Mouse (Mus musculus) MEL-GATA-1-ER (cell line): ENCODE data around the gene Dimt1.
A peak's percentile ranks its signal among the peaks of the same experiment; 100 is the strongest.
"Not testable (repeated sequence)": the region's sequence is repeated elsewhere in the genome, so short reads cannot be mapped to it uniquely, and the experiment has no call there.

Experiments
- DNase-seq: peaks from one replicate; pipeline ENCODE4 v3.0.0-alpha.2; 2012; ENCODE audit warnings: low read depth; ENCODE audit errors: extremely low read depth

Dimt1 gene

DNA sequence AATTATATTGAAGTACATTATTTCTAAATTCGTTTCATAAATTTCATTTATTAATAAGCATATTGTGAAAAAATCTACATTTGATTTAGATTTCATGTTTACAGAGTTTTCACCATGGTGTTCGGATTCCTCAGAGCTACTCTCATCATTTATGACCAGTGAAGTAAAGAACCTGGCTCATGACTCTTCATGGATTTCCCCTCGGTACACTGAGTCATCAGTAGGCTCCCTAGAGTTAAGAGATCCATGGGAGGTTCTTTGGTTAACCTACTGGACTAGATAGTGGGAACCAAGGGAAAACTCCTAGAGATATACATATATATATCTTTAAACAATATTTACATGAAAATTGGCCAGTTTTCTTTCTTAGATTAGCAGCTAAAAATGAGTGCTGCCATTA is 13.6 kb downstream of the Dimt1 start:
- no peak for DNase-seq

DNA sequence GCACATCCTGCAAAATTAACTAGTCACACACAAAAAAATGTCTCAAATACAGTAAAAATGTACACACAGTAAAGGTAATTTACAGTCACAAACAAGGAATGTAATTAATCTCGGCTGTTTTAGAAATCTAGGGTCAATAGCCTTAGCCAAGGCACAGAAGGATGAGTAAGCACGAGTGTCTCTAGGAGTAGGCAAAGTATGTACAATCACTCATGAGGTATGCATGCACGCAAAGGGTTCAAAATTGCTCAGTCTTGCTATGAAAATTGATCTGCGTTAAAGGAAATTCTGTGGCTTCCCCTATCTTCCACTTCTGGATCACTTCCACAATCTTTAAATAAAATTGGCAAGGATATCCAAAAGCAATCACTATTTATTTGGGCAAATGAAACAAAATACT is 14.6 kb downstream of the Dimt1 start:
- no peak for DNase-seq

DNA sequence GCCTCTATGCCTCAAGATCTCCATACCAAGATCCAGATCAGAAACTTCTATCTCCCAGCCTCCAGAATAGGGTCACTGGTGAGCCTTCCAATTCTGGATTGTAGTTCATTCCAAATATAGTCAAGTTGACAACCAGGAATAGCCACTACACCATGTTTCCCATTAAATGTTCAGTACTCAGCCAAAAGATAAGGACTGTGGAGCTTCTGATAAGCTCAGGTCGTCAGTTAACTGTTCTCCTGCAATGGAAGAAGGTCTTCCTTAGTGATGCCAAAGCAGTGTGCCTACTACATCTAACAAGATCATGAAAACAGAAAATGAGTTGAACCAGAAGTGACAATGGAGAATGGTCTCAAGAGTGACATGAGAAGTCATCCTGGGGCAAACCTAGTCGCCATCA is 50.0 kb downstream of the Dimt1 start:
- no peak for DNase-seq

DNA sequence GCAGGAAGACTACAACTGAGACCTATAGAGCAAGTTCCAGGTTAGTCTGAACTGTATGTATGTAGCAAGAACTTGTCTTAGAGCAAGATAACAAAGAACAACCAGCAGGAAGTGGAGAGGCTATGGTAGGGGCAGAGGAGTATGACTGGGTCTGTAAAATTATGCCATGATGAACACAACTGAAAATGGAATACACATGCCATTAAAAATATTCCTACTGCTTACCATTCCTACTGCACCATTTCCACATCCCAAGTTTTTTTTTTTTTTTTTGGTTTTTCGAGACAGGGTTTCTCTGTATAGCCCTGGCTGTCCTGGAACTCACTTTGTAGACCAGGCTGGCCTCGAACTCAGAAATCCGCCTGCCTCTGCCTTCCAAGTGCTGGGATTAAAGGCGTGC is 50.6 kb downstream of the Dimt1 start:
- not testable (repeated sequence) for DNase-seq

DNA sequence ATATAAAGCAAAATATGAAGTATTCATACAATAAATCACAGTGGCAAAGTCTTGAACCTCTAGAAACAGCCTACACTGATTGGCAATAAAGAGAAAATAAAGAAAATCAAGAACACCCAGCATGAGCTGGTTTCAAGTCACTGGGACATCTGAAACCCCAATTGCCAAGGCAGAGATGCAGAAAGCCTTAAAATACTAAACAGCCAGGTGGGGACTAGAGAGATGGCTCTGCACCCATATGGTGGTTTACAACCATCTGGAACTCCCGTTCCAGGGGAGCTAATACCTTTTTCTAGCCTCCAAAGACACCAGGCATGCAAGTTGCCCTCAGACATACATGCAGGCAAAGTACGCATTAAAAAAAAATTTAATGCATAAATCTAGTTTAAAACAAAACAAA is 51.1 kb downstream of the Dimt1 start:
- DNase-seq: no peak

DNA sequence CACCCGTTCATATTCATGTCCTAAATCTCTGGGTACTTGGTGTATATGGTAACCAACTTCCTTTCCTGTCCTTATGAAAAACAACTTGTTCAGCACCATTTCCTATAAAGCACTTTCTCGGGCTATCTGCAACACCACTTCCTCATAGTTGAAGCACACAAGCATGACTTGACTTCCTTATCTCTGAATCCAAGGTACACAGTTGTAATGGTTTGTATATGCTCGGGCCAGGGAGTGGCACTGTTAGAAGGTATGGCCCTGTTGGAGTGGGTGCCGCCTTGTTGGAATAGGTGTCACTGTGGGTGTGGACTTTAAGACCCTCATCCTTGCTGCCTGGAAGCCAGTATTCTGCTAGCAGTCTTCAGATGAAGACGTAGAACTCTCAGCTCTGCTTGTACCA is 51.7 kb downstream of the Dimt1 start:
- peak; percentile 93 for DNase-seq

DNA sequence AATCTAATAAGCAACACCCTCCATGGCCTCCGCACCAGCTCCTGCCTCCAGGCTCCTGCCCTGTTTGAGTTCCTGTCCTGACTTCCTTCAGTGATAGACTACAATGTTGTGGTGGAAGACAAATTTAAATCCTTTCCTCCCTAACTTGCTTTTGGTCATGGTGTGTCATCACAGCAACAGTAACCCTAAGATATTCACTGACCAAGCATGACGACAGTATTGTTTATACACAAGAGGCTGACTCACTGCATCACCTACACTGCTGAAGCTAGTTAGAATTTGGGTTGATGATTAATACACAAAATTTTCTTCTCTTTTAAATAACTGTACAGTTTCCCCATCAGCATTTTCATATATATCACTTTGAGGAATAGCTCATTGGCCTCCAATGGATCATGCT is 56.3 kb downstream of the Dimt1 start:
- DNase-seq: no peak

DNA sequence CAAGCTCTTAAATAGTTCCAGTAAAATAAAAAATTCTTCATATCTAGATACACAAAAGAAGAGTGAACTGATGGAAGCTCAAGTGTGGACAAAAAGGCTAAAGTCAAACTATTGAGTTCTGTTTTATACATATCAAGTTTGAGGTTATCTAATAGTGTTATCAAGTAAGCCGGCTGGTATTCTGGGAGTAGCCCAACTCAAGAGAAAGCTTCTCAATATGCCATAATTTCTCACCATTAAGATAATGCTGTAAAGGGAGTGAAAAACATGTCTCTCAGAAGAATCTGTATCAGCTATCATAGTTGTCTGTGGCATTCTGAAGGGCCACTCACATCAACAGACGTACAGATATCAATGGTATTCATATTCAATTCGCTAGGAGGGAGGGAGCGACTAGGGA is 61.2 kb downstream of the Dimt1 start:
- no peak for DNase-seq
